Mouse (Mus musculus) ES-E14 (cell line): ENCODE results near the gene Olfr531.

Experiments
- CHD2 ChIP-seq: IDR thresholded peaks from 2 replicates; pipeline ENCODE4 v1.6.1; 2014; ENCODE audit warnings: mild to moderate bottlenecking, low read depth, low read length, inconsistent platforms
- ZNF384 ChIP-seq: IDR thresholded peaks from 2 replicates; pipeline ENCODE4 v1.6.1; 2012; ENCODE audit warnings: low read depth, low read length, inconsistent platforms

GRCm38 (mm10) chr7:140402818-140403217, at the start of gene Olfr531:
- TF ChIP-seq CHD2 (no peak), ZNF384 (no peak)
